Mouse (Mus musculus) liver, adult 2 months (tissue): Measurements from ENCODE around the gene Tmem35b.

Source experiments
- CTCF ChIP-seq: fragments of 200-500 bp; IDR thresholded peaks from 2 replicates; pipeline ENCODE4 v1.5.1; 2011; ENCODE audit warnings: low read depth, low read length, control low read depth
- POLR2A ChIP-seq: fragments of 200-500 bp; IDR thresholded peaks from 2 replicates; pipeline ENCODE4 v1.6.1; 2011; ENCODE audit warnings: low read length, control low read depth; ENCODE audit not compliant: insufficient read depth; ENCODE audit errors: extremely low read depth

- no peak for TF ChIP-seq CTCF
- no peak for TF ChIP-seq POLR2A
Measured at GRCm38 (mm10) chr4:127167731-127168130, 44.2 kb downstream of the Tmem35b start.
